Mouse (Mus musculus): ENCODE results near the gene Tmem164.

DNA sequence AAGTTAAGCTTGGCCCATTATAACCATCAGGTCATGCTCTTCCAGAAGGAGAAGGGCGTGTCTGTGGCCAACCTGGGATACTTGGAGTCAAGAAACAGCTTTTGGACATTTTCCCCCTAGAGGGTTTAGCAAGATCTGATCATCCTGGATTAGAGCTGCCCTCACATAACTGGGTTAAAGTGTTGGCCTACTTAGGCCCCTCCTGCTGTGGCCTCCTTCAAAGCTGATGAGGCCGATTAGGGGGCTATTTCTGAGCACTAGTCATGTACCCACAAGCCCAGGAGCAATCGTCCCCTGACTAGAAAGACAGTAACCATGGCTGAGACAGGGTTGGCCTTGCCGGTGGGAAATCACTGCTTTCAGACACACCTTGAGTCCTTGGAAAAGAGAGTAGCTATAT lies 160.7 kb downstream of the Tmem164 start:
- no peak for TF ChIP-seq GATA2 (IDR thresholded peaks at IDR 0.05; ENCODE audit: borderline replicate concordance, low read depth, low read length)
- TF ChIP-seq POLR2AphosphoS5 (IDR thresholded peaks at IDR 0.05; ENCODE audit: insufficient replicate concordance, low read depth, low read length): no peak
- no peak for TF ChIP-seq CTCF (IDR thresholded peaks at IDR 0.05; ENCODE audit: low read depth, low read length)
- TF ChIP-seq TAL1 (conservative IDR thresholded peaks at IDR 0.05; ENCODE audit: low read depth, low read length): no peak

Measured in G1E (cell line).